Mouse (Mus musculus) heart, embryonic 14.5 days (tissue): ENCODE measurements at regions not wholly inside any gene's neighbourhood (a gene's known extent, or its start where the extent isn't known, plus 50 kb on each side); places are given as distances from the start of the nearest gene placed in this dataset.

Source experiments
- ATAC-seq: fragments of 200-750 bp; cut with Nextera tagmentation; 2 replicates; pipeline ENCODE4 v1.8.0; 2017; ENCODE audit warnings: low read depth, moderate TSS enrichment; ENCODE audit not compliant: insufficient number of reproducible peaks, insufficient read depth, low FRiP score
- H3K27ac ChIP-seq, 2 experiments: fragments of 200-500 bp in 1 of 2; fragments of 300-500 bp in 1 of 2; sonication (generic) in 1 of 2; replicated peaks in 1 of 2; 2 replicates each; pipeline ENCODE4 v1.5.1; 2012 to 2014; ENCODE audit warnings: low read depth in 2 of 2, low read length in 2 of 2, control low read depth in 1 of 2, mild to moderate bottlenecking in 1 of 2, mixed read lengths in 1 of 2; ENCODE audit not compliant: control insufficient read depth in 1 of 2, insufficient read depth in 1 of 2
- H3K27me3 ChIP-seq: fragments of 300-500 bp; sonication (generic); 2 replicates; pipeline ENCODE4 v1.6.1; 2014; ENCODE audit warnings: mild to moderate bottlenecking, low read length, control low read depth; ENCODE audit not compliant: control insufficient read depth, insufficient read depth
- H3K36me3 ChIP-seq: fragments of 300-500 bp; sonication (generic); 2 replicates; pipeline ENCODE4 v1.6.1; 2014; ENCODE audit warnings: mild to moderate bottlenecking, control low read depth, low read length, mixed read lengths; ENCODE audit not compliant: control insufficient read depth, insufficient read depth
- H3K4me1 ChIP-seq, 2 experiments: fragments of 200-500 bp in 1 of 2; fragments of 300-500 bp in 1 of 2; sonication (generic) in 1 of 2; 2 replicates each; pipeline ENCODE4 v1.6.1; 2012 to 2014; ENCODE audit warnings: low read length in 2 of 2, control low read depth in 1 of 2, mixed read lengths in 1 of 2; ENCODE audit not compliant: control insufficient read depth in 2 of 2, insufficient read depth in 2 of 2
- H3K4me2 ChIP-seq: fragments of 300-500 bp; sonication (generic); 2 replicates; pipeline ENCODE4 v1.6.1; 2014; ENCODE audit warnings: mild to moderate bottlenecking, low read length
- H3K4me3 ChIP-seq, 2 experiments: fragments of 200-500 bp in 1 of 2; fragments of 300-500 bp in 1 of 2; sonication (generic) in 1 of 2; 2 replicates each; pipeline ENCODE4 v1.5.1; 2012 to 2014; ENCODE audit warnings: low read length in 2 of 2, mild to moderate bottlenecking in 2 of 2, control low read depth in 1 of 2, low read depth in 1 of 2, moderate library complexity in 1 of 2; ENCODE audit not compliant: control insufficient read depth in 1 of 2, insufficient read depth in 1 of 2
- H3K9ac ChIP-seq: fragments of 300-500 bp; sonication (generic); 2 replicates; pipeline ENCODE4 v1.6.1; 2014; ENCODE audit warnings: mild to moderate bottlenecking, low read length
- H3K9me3 ChIP-seq: fragments of 300-500 bp; sonication (generic); 2 replicates; pipeline ENCODE4 v1.6.1; 2016; ENCODE audit warnings: low read length, control low read depth; ENCODE audit not compliant: control insufficient read depth
- WGBS: fragments of 180-500 bp; shearing (Covaris S2); extraction: QIAGEN DNeasy Blood & Tissue Kit; methylation state at CpG from one replicate; pipeline ENCODE4 v1.1.7; 2014; 5-methylcytosine and 5-hydroxymethylcytosine counted together

DNA sequence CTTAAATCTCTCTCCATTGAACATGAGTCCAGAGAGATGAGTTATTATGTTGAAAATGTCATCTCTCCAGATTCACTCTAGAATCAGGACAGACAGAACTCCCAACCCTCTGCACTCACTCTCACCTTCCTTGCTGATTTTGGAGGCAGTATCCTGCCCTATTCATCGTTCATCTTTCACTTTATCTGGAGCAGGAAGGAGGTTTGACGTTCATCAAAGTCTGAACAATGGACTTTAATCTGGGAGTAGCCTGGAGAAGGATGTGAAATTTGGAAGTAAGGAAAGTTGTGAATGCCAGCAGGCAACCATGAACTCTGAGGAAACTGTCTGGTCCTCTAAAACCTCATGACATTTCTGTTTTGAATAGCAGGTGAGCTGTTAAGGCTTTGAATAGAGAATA, 125.0 kb upstream of the App start:
- Histone ChIP-seq H3K4me1 (no peaks in the 10 kb centered on the region), H3K4me3 (no peak overlapping the region), H3K36me3 (no peaks in the 10 kb centered on the region), H3K9me3 (no peaks in the 10 kb centered on the region), H3K27ac (no peak overlapping the region), H3K9ac (no peak overlapping the region), H3K4me2 (no peak overlapping the region), H3K27me3 (no peaks in the 10 kb centered on the region)
- whole genome bisulfite sequencing, result 39% methylated on average over 2 of the region's 2 CpGs
- ATAC-seq, result no peak

DNA sequence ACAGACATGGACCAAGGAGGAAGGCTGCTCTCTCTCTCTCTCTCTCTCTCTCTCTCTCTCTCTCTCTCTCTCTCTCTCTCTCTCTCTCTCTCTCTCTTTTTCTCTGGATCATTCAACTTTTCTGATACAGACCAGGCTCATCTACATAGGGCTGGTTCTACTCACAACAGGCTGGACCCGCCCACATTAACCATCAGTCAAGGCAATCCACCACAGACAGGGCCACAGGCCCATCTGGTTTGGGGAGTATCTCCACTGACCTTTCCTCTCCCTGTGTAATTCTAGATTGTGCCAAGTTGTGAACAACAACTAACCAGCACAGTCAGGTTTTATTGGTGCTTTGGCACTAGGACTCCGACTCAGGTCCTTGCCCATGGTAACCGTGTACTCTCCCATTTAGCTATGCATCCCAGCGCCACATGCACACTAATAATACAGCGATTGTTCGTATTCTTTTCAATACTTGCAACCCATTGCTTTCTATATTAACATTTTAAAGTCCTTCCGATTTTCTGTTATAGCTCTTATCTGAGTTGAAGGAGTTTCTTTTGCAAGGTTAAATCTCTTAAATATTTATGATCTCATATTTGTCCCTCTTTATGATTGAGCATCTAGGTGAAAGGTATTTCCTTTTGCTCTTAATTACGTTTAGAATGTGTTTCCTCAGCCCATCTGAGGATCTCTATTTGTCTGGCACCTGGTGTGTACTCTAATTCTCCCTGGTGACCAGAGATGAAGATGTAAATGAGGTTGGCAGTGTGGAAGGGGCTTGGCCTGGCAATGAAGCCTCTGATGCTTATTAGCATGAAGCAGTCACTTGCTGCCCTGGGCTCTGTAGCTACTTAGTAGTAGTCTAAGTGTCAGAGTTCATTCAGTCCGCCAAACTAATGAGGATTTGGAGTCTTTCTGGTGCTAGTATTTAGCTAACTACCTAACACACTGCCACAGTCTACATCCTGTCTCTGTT, 117.7 kb upstream of the App start:
- no peaks in the 10 kb centered on the region for H3K27me3 ChIP-seq
- WGBS, result 84% methylated on average over 9 of the region's 9 CpGs
- H3K4me3 ChIP-seq, result no peak overlapping the region
- H3K9ac ChIP-seq, result no peak overlapping the region
- no peaks in the 10 kb centered on the region for H3K9me3 ChIP-seq
- H3K27ac ChIP-seq, result no peak overlapping the region
- no peaks in the 10 kb centered on the region for H3K36me3 ChIP-seq
- H3K4me2 ChIP-seq, result no peak overlapping the region
- ATAC-seq, result no peak
- H3K4me1 ChIP-seq, result no peaks in the 10 kb centered on the region

DNA sequence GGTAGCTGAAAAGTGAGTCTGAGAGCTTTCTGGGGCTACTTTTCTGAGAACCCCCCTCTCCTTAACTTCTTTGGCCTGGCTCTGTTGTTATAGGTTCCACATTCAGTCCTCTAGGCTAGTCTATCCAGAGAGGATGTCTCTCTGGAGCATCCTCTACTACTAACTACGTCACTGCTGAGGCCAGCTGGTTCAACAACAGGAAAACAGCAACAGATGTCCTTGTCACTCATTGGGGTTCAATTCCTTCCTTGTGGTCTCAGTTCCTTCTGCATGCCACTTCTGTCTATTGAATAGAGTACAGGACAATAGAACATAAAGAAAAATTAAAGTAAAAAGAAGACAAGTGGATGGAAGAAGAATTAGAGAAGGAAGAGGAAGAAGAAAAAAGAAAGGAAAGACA, 104.3 kb upstream of the App start:
- H3K9me3 ChIP-seq, result no peaks in the 10 kb centered on the region
- no peak for ATAC-seq
- H3K4me2 ChIP-seq, result no peak overlapping the region
- H3K4me1 ChIP-seq, result no peaks in the 10 kb centered on the region
- whole genome bisulfite sequencing, result 63% methylated on average over 1 of the region's 1 CpGs
- H3K9ac ChIP-seq, result no peak overlapping the region
- H3K4me3 ChIP-seq, result no peak overlapping the region
- H3K36me3 ChIP-seq, result no peaks in the 10 kb centered on the region
- H3K27ac ChIP-seq, result no peak overlapping the region
- no peaks in the 10 kb centered on the region for H3K27me3 ChIP-seq

DNA sequence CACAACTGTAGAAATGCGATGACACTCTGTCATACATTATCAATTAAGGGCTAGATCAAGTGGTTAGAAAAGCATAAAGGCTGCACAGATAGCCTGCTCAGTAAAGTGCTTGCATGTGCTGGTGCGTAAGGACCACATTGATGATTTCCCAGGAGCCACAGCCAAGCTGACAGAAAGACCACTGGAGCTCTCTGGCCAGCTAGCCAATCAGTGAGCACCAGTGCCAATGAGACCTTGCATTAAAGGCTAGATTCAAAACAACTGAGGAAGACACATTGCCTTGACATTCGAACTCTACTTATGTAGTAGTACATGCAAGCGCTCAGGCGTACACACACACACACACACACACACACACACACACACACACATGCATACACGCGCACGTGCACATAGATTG, 96.1 kb upstream of the App start:
- no peaks in the 10 kb centered on the region for H3K27me3 ChIP-seq
- H3K4me2 ChIP-seq, result no peak overlapping the region
- H3K4me1 ChIP-seq, result peaks cover 0 to 2% of the 10 kb centered on the region in 2 experiments; a peak in 1 of 4 replicates
- no peaks in the 10 kb centered on the region for H3K36me3 ChIP-seq
- H3K9ac ChIP-seq, result no peak overlapping the region
- ATAC-seq, result no peak
- H3K27ac ChIP-seq, result no peak overlapping the region
- H3K4me3 ChIP-seq, result no peak overlapping the region
- H3K9me3 ChIP-seq, result 0 out of 2 replicates have a peak, but pooled peaks cover 3% of the 10 kb centered on the region
- WGBS, result 93% methylated on average over 8 of the region's 8 CpGs

DNA sequence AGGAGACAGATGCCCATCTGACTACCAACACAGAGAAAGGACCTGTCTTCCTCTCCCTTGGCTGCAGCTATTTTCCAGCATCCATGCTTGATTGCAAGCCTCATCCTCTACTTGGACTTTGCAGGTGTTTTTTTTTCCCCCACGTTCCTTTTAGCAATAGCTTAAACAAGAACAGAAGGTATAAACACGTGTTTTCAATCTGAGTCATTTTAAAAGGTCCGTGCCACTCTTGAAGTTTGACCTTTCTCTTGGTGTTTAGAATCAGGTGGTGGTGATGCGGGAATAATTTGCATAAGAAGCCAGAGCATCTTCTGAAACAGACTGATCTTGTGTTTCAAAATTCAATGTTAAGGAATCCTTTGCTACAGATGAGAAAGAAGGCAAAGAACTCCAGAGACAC, 86.3 kb upstream of the App start:
- WGBS, result 61% methylated on average over 4 of the region's 4 CpGs
- no peak overlapping the region for H3K9ac ChIP-seq
- ATAC-seq, result no peak
- H3K27ac ChIP-seq, result no peak overlapping the region
- no peaks in the 10 kb centered on the region for H3K9me3 ChIP-seq
- no peak overlapping the region for H3K4me3 ChIP-seq
- H3K4me1 ChIP-seq, result no peaks in the 10 kb centered on the region
- no peaks in the 10 kb centered on the region for H3K27me3 ChIP-seq
- H3K36me3 ChIP-seq, result no peaks in the 10 kb centered on the region
- no peak overlapping the region for H3K4me2 ChIP-seq

DNA sequence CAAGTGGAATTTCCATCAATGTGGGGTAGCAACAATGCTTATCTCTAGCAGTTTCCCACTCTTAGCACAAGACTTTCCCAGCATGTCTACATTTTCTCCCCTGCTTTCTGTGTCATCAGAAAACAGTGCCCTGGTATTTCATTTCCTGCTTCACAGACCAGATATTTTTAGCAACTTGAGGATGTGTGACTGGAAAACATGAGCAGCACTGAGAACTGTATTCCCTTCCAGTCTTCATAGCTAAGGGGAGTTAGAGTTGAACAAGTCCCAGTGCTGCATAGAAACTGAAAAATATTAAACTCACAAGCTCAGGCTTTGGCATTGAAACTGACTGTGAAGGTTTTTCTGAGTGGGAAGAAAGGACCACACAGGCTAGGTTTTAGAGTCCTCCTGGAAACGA, 73.7 kb upstream of the App start:
- Histone ChIP-seq H3K27ac (peak overlapping the region; percentile 49 to 59; a peak in 2 of 4 replicates), H3K36me3 (no peaks in the 10 kb centered on the region), H3K9ac (no peak overlapping the region), H3K9me3 (no peaks in the 10 kb centered on the region), H3K4me1 (peaks cover 0 to 10% of the 10 kb centered on the region in 2 experiments; a peak in 1 of 4 replicates), H3K4me3 (no peak overlapping the region), H3K27me3 (no peaks in the 10 kb centered on the region), H3K4me2 (no peak overlapping the region)
- no peak for ATAC-seq
- WGBS, result 60% methylated on average over 1 of the region's 1 CpGs

DNA sequence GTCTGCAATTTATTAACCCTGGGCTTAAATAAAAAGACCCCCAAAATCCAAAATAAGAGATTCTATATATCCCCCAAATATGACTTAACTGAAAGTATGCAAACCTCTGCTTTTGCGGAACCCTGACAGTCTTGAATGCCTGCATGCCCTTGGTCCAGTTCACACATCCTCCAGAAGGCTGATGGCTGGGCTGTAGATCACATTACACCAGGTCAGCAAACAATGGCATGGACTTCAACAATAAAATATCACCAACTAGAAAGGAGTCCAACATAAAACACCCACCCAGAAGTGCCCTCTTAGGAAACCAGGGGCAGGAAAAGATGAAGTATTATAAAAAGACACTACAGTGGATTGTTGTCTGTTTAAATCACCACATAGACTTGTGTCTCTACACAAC, 59.5 kb upstream of the App start:
- WGBS, result 91% methylated on average over 1 of the region's 1 CpGs
- Histone ChIP-seq H3K27ac (no peak overlapping the region), H3K4me3 (no peak overlapping the region), H3K4me1 (no peaks in the 10 kb centered on the region), H3K36me3 (no peaks in the 10 kb centered on the region), H3K9me3 (no peaks in the 10 kb centered on the region), H3K4me2 (no peak overlapping the region), H3K27me3 (no peaks in the 10 kb centered on the region), H3K9ac (no peak overlapping the region)
- ATAC-seq, result no peak
